Comparison of ENCODE assay signal across 13 mouse cellular contexts in the genomic region with DNA sequence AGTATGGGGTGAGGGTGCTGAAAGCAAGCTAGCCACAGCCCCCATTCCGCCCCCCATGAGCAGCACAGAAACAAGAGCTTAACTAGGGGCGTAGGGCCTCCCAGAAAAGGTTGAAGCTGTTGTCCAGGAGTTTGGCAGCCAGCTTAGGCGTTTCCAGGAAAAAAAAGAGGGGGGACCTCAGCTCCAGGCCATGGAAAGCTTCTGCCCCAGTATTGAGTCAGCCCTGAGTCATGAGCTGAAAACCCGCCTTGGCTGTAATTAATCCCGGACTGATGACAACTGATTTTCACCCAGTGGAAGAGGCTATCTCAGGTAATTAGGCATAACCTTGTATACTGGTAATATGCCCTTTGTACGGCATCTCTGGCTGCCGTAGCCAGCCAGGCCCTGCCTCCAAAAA.
DNase-seq lines count a peak whose midpoint lies in the region; ATAC-seq and TF ChIP-seq lines count a peak whose summit lies in the region.
"Had no signal": no experiment of that assay in that cellular context is flagged by ENCODE, and none has a peak within 500 bp of the region (broad histone marks: within the 10 kb centered on the region; RNA-seq: fewer than 3 reads in every experiment).

No protein-coding gene starts in this region.

- no peak overlapping the region for H3K4me3 ChIP-seq in forebrain, embryonic 13.5 days
- H3K4me3 ChIP-seq in forebrain, embryonic 15.5 days: no peak overlapping the region
- H3K4me3 ChIP-seq in midbrain, embryonic 10.5 days: no peak overlapping the region
- H3K4me3 ChIP-seq in midbrain, postnatal 0 days (ENCODE audit: low read depth, low read length): no peak overlapping the region
- no peak overlapping the region for H3K4me3 ChIP-seq in stomach, embryonic 14.5 days (ENCODE audit: low read depth, low read length)
- H3K4me3 ChIP-seq: left cerebral cortex, adult 2 months had no signal

- DNase-seq in midbrain, embryonic 10.5 days (ENCODE audit: low spot score): no peak
- no peak for DNase-seq in midbrain, postnatal 0 days (ENCODE audit: low spot score)
- DNase-seq in adrenal gland, postnatal 25 days: peak; percentile 38
- no peak for DNase-seq in kidney, postnatal 25 days
- DNase-seq: B cell, adult 2 months; cerebellum, postnatal 25 days; heart, postnatal 10 days; kidney, adult 11 months had no signal

- peaks cover 26% of the 10 kb centered on the region for H3K4me1 ChIP-seq in forebrain, embryonic 13.5 days
- H3K4me1 ChIP-seq in forebrain, embryonic 15.5 days: peaks cover 9% of the 10 kb centered on the region
- peaks cover 38% of the 10 kb centered on the region for H3K4me1 ChIP-seq in midbrain, embryonic 10.5 days
- no peaks in the 10 kb centered on the region for H3K4me1 ChIP-seq in midbrain, postnatal 0 days (ENCODE audit: insufficient read depth, low read length)
- H3K4me1 ChIP-seq in stomach, embryonic 14.5 days (ENCODE audit: control insufficient read depth, insufficient read depth, low read length): peaks cover 15% of the 10 kb centered on the region; the same call in 1 of the 2 replicates

- H3K9me3 ChIP-seq in forebrain, embryonic 13.5 days (replicated peaks): no peaks in the 10 kb centered on the region
- H3K9me3 ChIP-seq in forebrain, embryonic 15.5 days: no peaks in the 10 kb centered on the region
- no peaks in the 10 kb centered on the region for H3K9me3 ChIP-seq in midbrain, embryonic 10.5 days (replicated peaks)
- no peaks in the 10 kb centered on the region for H3K9me3 ChIP-seq in midbrain, postnatal 0 days (ENCODE audit: low read length)
- H3K9me3 ChIP-seq in stomach, embryonic 14.5 days (ENCODE audit: control insufficient read depth, low read depth, low read length): no peaks in the 10 kb centered on the region

- H3K9ac ChIP-seq in forebrain, embryonic 13.5 days: no peak overlapping the region
- H3K9ac ChIP-seq in forebrain, embryonic 15.5 days (replicated peaks): no peak overlapping the region
- no peak overlapping the region for H3K9ac ChIP-seq in midbrain, postnatal 0 days (replicated peaks; ENCODE audit: low read length, poor library complexity, severe bottlenecking)
- H3K9ac ChIP-seq in stomach, embryonic 14.5 days (replicated peaks; ENCODE audit: low read depth, low read length): no peak overlapping the region

- WGBS in forebrain, embryonic 13.5 days: 50% methylated on average over 7 of the region's 7 CpGs
- WGBS in forebrain, embryonic 15.5 days: 41% methylated on average over 7 of the region's 7 CpGs
- 75% methylated on average over 7 of the region's 7 CpGs for WGBS in midbrain, embryonic 10.5 days
- 73% methylated on average over 7 of the region's 7 CpGs for WGBS in midbrain, postnatal 0 days
- 56% methylated on average over 7 of the region's 7 CpGs for WGBS in stomach, embryonic 14.5 days

- peak overlapping the region; percentile 26 for H3K4me2 ChIP-seq in forebrain, embryonic 13.5 days
- H3K4me2 ChIP-seq in forebrain, embryonic 15.5 days (replicated peaks): no peak overlapping the region
- no peak overlapping the region for H3K4me2 ChIP-seq in midbrain, postnatal 0 days (ENCODE audit: low read depth, low read length, poor library complexity, severe bottlenecking)
- H3K4me2 ChIP-seq in stomach, embryonic 14.5 days (replicated peaks; ENCODE audit: low read depth, low read length): no peak overlapping the region

- no peak for ATAC-seq in forebrain, embryonic 13.5 days
- no peak for ATAC-seq in forebrain, embryonic 15.5 days (replicated peaks)
- no peak for ATAC-seq in midbrain, postnatal 0 days (ENCODE audit: low FRiP score)
- 0 out of 2 replicates have a peak, but pooled peaks have one; percentile 34 for ATAC-seq in stomach, embryonic 14.5 days (ENCODE audit: insufficient number of reproducible peaks, insufficient read depth, low FRiP score, low read depth)
- ATAC-seq in cerebellum, adult (ENCODE audit: insufficient number of reproducible peaks, low FRiP score, low TSS enrichment): no peak

- 0 out of 2 replicates have a peak, but pooled peaks cover 3% of the 10 kb centered on the region for H3K27me3 ChIP-seq in forebrain, embryonic 13.5 days
- no peaks in the 10 kb centered on the region for H3K27me3 ChIP-seq in forebrain, embryonic 15.5 days
- H3K27me3 ChIP-seq in midbrain, embryonic 10.5 days (ENCODE audit: low read depth, poor library complexity, severe bottlenecking): peaks cover 8% of the 10 kb centered on the region
- H3K27me3 ChIP-seq in midbrain, postnatal 0 days (ENCODE audit: insufficient read depth, low read length): 0 out of 2 replicates have a peak, but pooled peaks cover 3% of the 10 kb centered on the region
- no peaks in the 10 kb centered on the region for H3K27me3 ChIP-seq in stomach, embryonic 14.5 days (ENCODE audit: control insufficient read depth, insufficient read depth, low read length)

- H3K27ac ChIP-seq in forebrain, embryonic 13.5 days: no peak overlapping the region
- H3K27ac ChIP-seq in forebrain, embryonic 15.5 days (replicated peaks): no peak overlapping the region
- H3K27ac ChIP-seq in midbrain, embryonic 10.5 days (replicated peaks): peak overlapping the region; percentile 73
- no peak overlapping the region for H3K27ac ChIP-seq in midbrain, postnatal 0 days (ENCODE audit: low read depth, low read length)
- no peak overlapping the region for H3K27ac ChIP-seq in stomach, embryonic 14.5 days (ENCODE audit: low read length)
- H3K27ac ChIP-seq: left cerebral cortex, adult 2 months had no signal

- H3K36me3 ChIP-seq in forebrain, embryonic 13.5 days (ENCODE audit: poor library complexity, severe bottlenecking): no peaks in the 10 kb centered on the region
- H3K36me3 ChIP-seq in forebrain, embryonic 15.5 days: no peaks in the 10 kb centered on the region
- H3K36me3 ChIP-seq in midbrain, embryonic 10.5 days: no peaks in the 10 kb centered on the region
- H3K36me3 ChIP-seq in midbrain, postnatal 0 days (ENCODE audit: insufficient read depth, low read length): no peaks in the 10 kb centered on the region
- no peaks in the 10 kb centered on the region for H3K36me3 ChIP-seq in stomach, embryonic 14.5 days (ENCODE audit: control insufficient read depth, insufficient read depth, low read length)

- TF ChIP-seq CTCF in midbrain, postnatal 0 days (IDR thresholded peaks at IDR 0.05): no peak
